Mouse (Mus musculus): ENCODE data around the gene Chmp4b. TPM values are rescaled to one million over a fixed set of nuclear protein-coding genes. Genes with fewer than 3 reads are reported as not detected.

Gene Chmp4b
- polyA plus RNA-seq, 1 experiment from 2014 or later: 9.9 TPM

DNA sequence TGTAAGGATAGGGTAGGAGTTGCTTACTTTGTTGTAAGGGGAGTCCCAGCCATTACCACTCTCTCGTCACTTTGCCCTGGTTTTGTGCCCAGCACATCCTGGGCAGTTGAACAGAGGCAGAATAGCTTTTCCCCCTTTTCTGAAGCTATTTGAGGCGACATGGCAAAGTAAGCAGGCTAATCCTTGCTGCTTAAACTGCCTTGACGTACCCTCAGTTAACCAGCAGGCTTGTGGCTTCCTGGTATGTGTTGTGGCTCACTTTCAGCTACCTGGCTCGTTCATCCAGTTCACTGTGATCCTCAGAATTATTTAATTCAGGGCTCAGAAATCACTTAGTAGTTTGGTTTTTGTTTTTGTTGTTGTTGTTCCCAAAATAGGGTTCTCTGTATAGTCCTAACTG is 19.2 kb downstream of the Chmp4b start:
- ATAC-seq (ENCODE audit: low read depth): no peak
- 71% methylated on average over 4 of the region's 4 CpGs for WGBS (ENCODE audit: insufficient replicate concordance)
- H3K4me2 ChIP-seq (ENCODE audit: low read depth, low read length): no peak overlapping the region
- H3K9ac ChIP-seq (ENCODE audit: low read depth, low read length): no peak overlapping the region
- H3K36me3 ChIP-seq (ENCODE audit: control insufficient read depth, insufficient read depth): no peaks in the 10 kb centered on the region
- H3K4me3 ChIP-seq (ENCODE audit: low read depth, low read length): no peak overlapping the region
- H3K27ac ChIP-seq (ENCODE audit: low read length): no peak overlapping the region
- H3K27me3 ChIP-seq (ENCODE audit: control insufficient read depth, insufficient read depth, low read depth, low read length): no peaks in the 10 kb centered on the region
- no peaks in the 10 kb centered on the region; the same call in none of the 2 replicates for H3K4me1 ChIP-seq (ENCODE audit: control insufficient read depth, low read depth, low read length)
- no peaks in the 10 kb centered on the region for H3K9me3 ChIP-seq (replicated peaks; ENCODE audit: control insufficient read depth, low read length)

DNA sequence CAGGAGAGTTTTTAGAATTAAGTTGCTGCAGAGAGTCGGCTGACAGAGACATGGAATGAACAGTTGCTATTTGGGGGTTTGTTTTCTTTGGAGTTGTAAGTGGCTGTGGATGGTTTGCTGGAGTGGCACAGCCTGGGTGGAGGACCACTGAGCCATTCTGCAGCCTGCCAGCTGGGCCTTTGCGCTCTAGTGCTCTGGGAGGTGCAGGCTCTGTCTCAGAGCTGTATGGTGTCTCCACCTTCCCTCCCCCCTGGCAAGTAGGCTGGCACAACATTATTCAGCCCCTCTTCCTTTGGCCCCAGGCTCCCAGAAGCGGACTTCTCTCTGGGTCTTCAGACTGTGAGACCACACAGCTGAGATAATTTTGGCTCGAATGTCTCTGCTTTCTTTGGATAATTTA is 22.5 kb downstream of the Chmp4b start:
- no peak for ATAC-seq (ENCODE audit: low read depth)
- no peak overlapping the region for H3K27ac ChIP-seq (ENCODE audit: low read length)
- whole genome bisulfite sequencing (ENCODE audit: insufficient replicate concordance): 77% methylated on average over 4 of the region's 4 CpGs

DNA sequence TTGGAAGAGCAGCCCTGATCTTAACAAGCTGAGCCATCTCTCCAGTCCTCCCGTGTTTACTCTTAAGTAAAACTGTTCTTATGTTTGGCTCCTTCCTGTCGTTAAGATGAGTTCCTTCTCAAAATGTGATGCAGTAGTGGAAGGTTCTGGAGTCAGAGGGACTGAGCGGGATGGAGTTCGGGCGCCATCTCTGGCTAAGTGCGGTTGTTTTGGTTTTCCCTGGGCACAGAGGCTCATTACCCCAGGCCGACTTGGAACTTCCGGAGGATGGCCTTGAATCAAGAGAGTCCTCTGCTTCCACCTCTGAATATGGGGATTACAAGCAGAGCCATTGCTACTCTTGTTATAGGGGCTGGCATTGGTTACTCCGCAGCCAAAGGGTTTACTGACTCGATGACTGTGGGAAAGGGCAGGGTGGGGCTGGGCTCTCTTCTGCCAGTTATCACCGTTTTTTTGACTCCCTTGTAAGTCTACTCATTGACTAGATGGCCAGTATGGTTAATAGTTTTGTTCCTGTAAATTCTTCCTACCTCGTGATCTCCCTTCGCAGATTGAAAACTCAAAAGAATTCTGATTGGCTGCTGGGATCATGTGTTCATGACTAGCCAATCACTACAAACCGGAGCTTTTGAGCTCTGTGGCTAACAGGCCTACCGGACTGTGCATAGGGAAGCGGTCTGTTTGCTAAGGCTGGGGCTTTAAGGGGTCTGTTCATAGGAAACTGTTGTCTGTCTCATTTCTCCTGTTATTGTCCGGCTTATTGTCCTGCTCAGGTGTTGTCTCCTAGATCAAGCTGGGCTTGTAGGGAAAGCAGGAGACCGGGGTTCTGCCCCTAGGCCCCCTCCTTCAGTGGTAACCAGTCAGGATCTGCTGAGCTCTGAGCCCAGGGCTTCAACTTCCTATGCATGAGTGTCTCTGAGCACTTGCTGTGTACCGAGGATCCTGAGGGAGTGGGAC is 25.4 kb downstream of the Chmp4b start:
- H3K4me1 ChIP-seq (ENCODE audit: control insufficient read depth, low read depth, low read length): peaks cover 23% of the 10 kb centered on the region
- H3K4me3 ChIP-seq (ENCODE audit: low read depth, low read length): no peak overlapping the region
- no peaks in the 10 kb centered on the region for H3K9me3 ChIP-seq (replicated peaks; ENCODE audit: control insufficient read depth, low read length)
- peak; percentile 66 for ATAC-seq (ENCODE audit: low read depth)
- H3K27me3 ChIP-seq (ENCODE audit: control insufficient read depth, insufficient read depth, low read depth, low read length): no peaks in the 10 kb centered on the region
- no peaks in the 10 kb centered on the region for H3K36me3 ChIP-seq (ENCODE audit: control insufficient read depth, insufficient read depth)
- 54% methylated on average over 19 of the region's 19 CpGs for WGBS (ENCODE audit: insufficient replicate concordance)
- peak overlapping the region; percentile 22 for H3K27ac ChIP-seq (ENCODE audit: low read length)
- H3K9ac ChIP-seq (ENCODE audit: low read depth, low read length): peak overlapping the region; percentile 30; the same call in 1 of the 2 replicates
- peak overlapping the region; percentile 44 for H3K4me2 ChIP-seq (ENCODE audit: low read depth, low read length)

More for the DNA sequence above, 22.5 kb downstream of the Chmp4b start:
- no peak overlapping the region for H3K9ac ChIP-seq (ENCODE audit: low read depth, low read length)
- no peak overlapping the region for H3K4me3 ChIP-seq (ENCODE audit: low read depth, low read length)
- peaks cover 15% of the 10 kb centered on the region for H3K4me1 ChIP-seq (ENCODE audit: control insufficient read depth, low read depth, low read length)
- no peaks in the 10 kb centered on the region for H3K9me3 ChIP-seq (replicated peaks; ENCODE audit: control insufficient read depth, low read length)
- no peaks in the 10 kb centered on the region for H3K27me3 ChIP-seq (ENCODE audit: control insufficient read depth, insufficient read depth, low read depth, low read length)
- H3K4me2 ChIP-seq (ENCODE audit: low read depth, low read length): no peak overlapping the region
- H3K36me3 ChIP-seq (ENCODE audit: control insufficient read depth, insufficient read depth): no peaks in the 10 kb centered on the region

- Histone ChIP-seq H3K4me1 (ENCODE audit: control insufficient read depth, low read depth, low read length) (peaks cover 23% of the 10 kb centered on the region), H3K36me3 (ENCODE audit: control insufficient read depth, insufficient read depth) (no peaks in the 10 kb centered on the region), H3K27me3 (ENCODE audit: control insufficient read depth, insufficient read depth, low read depth, low read length) (no peaks in the 10 kb centered on the region), H3K4me2 (ENCODE audit: low read depth, low read length) (peak overlapping the region; percentile 44), H3K9me3 (replicated peaks; ENCODE audit: control insufficient read depth, low read length) (no peaks in the 10 kb centered on the region), H3K4me3 (ENCODE audit: low read depth, low read length) (no peak overlapping the region), H3K27ac (ENCODE audit: low read length) (peak overlapping the region; percentile 22), H3K9ac (ENCODE audit: low read depth, low read length) (peak overlapping the region; percentile 7; the same call in 1 of the 2 replicates)
- WGBS (ENCODE audit: insufficient replicate concordance): 67% methylated on average over 10 of the region's 10 CpGs
- 0 out of 2 replicates have a peak, but pooled peaks have one; percentile 10 for ATAC-seq (ENCODE audit: low read depth)
Measured at GRCm38 (mm10) chr2:154677651-154678139, 26.2 kb downstream of the Chmp4b start.

DNA sequence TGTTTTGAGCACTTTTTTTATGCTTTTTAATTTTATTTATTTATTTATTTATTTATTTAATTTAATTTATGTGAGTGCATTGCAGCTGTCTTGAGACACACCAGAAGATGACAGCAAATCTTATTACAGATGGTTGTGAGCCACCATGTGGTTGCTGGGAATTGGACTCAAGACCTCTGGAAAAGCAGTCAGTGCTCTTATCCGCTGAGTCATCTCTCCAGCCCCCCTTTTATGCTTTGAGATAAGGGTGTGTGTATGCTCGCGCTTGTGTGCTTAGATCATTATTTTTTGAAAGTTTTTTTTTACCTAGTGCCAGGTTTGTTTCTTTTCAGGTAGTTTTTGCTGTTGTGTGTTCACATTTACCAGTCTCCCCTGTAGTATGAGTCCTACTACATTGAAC is 27.5 kb downstream of the Chmp4b start:
- 36% methylated on average over 3 of the region's 3 CpGs for WGBS (ENCODE audit: insufficient replicate concordance)
- Histone ChIP-seq H3K9ac (ENCODE audit: low read depth, low read length) (no peak overlapping the region), H3K9me3 (replicated peaks; ENCODE audit: control insufficient read depth, low read length) (no peaks in the 10 kb centered on the region), H3K4me3 (ENCODE audit: low read depth, low read length) (no peak overlapping the region), H3K27ac (ENCODE audit: low read length) (no peak overlapping the region), H3K27me3 (ENCODE audit: control insufficient read depth, insufficient read depth, low read depth, low read length) (no peaks in the 10 kb centered on the region), H3K36me3 (ENCODE audit: control insufficient read depth, insufficient read depth) (no peaks in the 10 kb centered on the region), H3K4me1 (ENCODE audit: control insufficient read depth, low read depth, low read length) (peaks cover 23% of the 10 kb centered on the region), H3K4me2 (ENCODE audit: low read depth, low read length) (no peak overlapping the region)
- no peak for ATAC-seq (ENCODE audit: low read depth)

GRCm38 (mm10) chr2:154680337-154680736 is 28.8 kb downstream of the Chmp4b start:
- Histone ChIP-seq H3K27me3 (ENCODE audit: control insufficient read depth, insufficient read depth, low read depth, low read length) (no peaks in the 10 kb centered on the region), H3K9ac (ENCODE audit: low read depth, low read length) (no peak overlapping the region), H3K27ac (ENCODE audit: low read length) (no peak overlapping the region), H3K4me1 (ENCODE audit: control insufficient read depth, low read depth, low read length) (peaks cover 23% of the 10 kb centered on the region), H3K4me3 (ENCODE audit: low read depth, low read length) (no peak overlapping the region), H3K36me3 (ENCODE audit: control insufficient read depth, insufficient read depth) (no peaks in the 10 kb centered on the region), H3K4me2 (ENCODE audit: low read depth, low read length) (no peak overlapping the region), H3K9me3 (replicated peaks; ENCODE audit: control insufficient read depth, low read length) (no peaks in the 10 kb centered on the region)
- ATAC-seq (ENCODE audit: low read depth): no peak
- 46% methylated on average over 2 of the region's 2 CpGs for WGBS (ENCODE audit: insufficient replicate concordance)

DNA sequence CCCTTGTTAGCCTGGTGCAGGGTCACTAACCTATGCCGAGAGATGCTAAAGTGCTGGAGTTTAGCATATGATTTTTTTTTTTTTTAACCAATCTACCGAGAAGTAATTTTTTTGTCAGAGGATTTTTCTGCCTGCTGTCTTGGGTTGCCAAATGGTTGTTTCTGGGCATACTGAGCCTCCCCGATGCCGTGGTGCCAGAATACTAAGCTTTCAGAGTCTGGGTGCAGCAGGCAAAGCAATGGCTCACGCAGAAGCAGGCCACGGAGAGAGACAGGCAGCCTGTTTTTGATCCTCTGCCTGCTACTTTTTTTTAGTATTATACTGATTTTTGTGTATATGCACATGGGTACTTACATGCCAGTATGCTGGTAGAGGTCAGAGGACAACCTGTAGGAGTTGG is 29.4 kb downstream of the Chmp4b start:
- 83% methylated on average over 6 of the region's 6 CpGs for WGBS (ENCODE audit: insufficient replicate concordance)
- Histone ChIP-seq H3K9ac (ENCODE audit: low read depth, low read length) (no peak overlapping the region), H3K4me1 (ENCODE audit: control insufficient read depth, low read depth, low read length) (peaks cover 25% of the 10 kb centered on the region), H3K27ac (ENCODE audit: low read length) (no peak overlapping the region), H3K4me2 (ENCODE audit: low read depth, low read length) (no peak overlapping the region), H3K27me3 (ENCODE audit: control insufficient read depth, insufficient read depth, low read depth, low read length) (no peaks in the 10 kb centered on the region), H3K4me3 (ENCODE audit: low read depth, low read length) (no peak overlapping the region), H3K36me3 (ENCODE audit: control insufficient read depth, insufficient read depth) (no peaks in the 10 kb centered on the region), H3K9me3 (replicated peaks; ENCODE audit: control insufficient read depth, low read length) (no peaks in the 10 kb centered on the region)
- no peak for ATAC-seq (ENCODE audit: low read depth)

- 77% methylated on average over 1 of the region's 1 CpGs for WGBS (ENCODE audit: insufficient replicate concordance)
- H3K4me1 ChIP-seq (ENCODE audit: control insufficient read depth, low read depth, low read length): peaks cover 16% of the 10 kb centered on the region
- ATAC-seq (ENCODE audit: low read depth): no peak
- no peaks in the 10 kb centered on the region for H3K9me3 ChIP-seq (replicated peaks; ENCODE audit: control insufficient read depth, low read length)
- H3K4me2 ChIP-seq (ENCODE audit: low read depth, low read length): no peak overlapping the region
- H3K27me3 ChIP-seq (ENCODE audit: control insufficient read depth, insufficient read depth, low read depth, low read length): no peaks in the 10 kb centered on the region
- H3K4me3 ChIP-seq (ENCODE audit: low read depth, low read length): no peak overlapping the region
- H3K36me3 ChIP-seq (ENCODE audit: control insufficient read depth, insufficient read depth): no peaks in the 10 kb centered on the region
- H3K27ac ChIP-seq (ENCODE audit: low read length): no peak overlapping the region
- no peak overlapping the region for H3K9ac ChIP-seq (ENCODE audit: low read depth, low read length)
Measured at GRCm38 (mm10) chr2:154682712-154683111, 31.2 kb downstream of the Chmp4b start.

DNA sequence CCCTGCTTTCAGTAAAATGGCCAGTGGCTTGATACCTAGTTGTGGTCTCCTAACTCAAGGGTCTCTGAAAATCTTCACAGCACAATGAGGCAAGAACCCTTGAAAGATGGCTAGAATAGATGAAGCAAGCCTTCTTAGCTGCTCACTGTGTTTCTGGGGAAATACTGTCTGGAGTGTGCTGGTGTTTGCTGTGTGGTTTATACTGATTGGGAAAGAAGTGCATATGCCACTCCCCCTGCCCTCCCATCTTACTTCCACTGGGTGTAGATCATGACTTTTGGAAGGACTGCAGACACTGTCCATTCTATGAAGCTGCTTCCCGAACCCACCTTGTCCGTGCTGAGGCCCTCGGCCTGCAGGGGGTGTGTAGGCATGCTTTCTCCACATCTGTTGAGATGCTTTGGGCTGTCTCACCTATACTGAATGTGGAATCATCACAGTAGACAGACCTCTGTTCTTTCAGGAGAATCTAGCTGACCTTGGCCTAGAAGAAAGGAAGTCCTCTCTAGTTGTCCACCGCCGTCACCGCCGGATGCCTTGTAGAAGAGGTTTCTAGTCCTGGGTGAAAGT is 33.5 kb downstream of the Chmp4b start:
- no peak overlapping the region for H3K4me2 ChIP-seq (ENCODE audit: low read depth, low read length)
- peaks cover 9% of the 10 kb centered on the region for H3K4me1 ChIP-seq (ENCODE audit: control insufficient read depth, low read depth, low read length)
- peaks cover 7% of the 10 kb centered on the region for H3K36me3 ChIP-seq (ENCODE audit: control insufficient read depth, insufficient read depth)
- H3K27ac ChIP-seq (ENCODE audit: low read length): no peak overlapping the region
- no peak overlapping the region for H3K4me3 ChIP-seq (ENCODE audit: low read depth, low read length)
- 85% methylated on average over 7 of the region's 7 CpGs for WGBS (ENCODE audit: insufficient replicate concordance)
- no peaks in the 10 kb centered on the region for H3K9me3 ChIP-seq (replicated peaks; ENCODE audit: control insufficient read depth, low read length)
- no peaks in the 10 kb centered on the region for H3K27me3 ChIP-seq (ENCODE audit: control insufficient read depth, insufficient read depth, low read depth, low read length)
- ATAC-seq (ENCODE audit: low read depth): no peak
- H3K9ac ChIP-seq (ENCODE audit: low read depth, low read length): no peak overlapping the region
